Mouse (Mus musculus) kidney, postnatal 36 days (tissue): ENCODE measurements around the gene Tec.

Experiments
- DNase-seq, 2 experiments: peaks; one replicate each; pipeline ENCODE4 v3.0.0; 2021 to 2022; ENCODE audit warnings: mixed read lengths in 2 of 2

The Tec gene

DNA sequence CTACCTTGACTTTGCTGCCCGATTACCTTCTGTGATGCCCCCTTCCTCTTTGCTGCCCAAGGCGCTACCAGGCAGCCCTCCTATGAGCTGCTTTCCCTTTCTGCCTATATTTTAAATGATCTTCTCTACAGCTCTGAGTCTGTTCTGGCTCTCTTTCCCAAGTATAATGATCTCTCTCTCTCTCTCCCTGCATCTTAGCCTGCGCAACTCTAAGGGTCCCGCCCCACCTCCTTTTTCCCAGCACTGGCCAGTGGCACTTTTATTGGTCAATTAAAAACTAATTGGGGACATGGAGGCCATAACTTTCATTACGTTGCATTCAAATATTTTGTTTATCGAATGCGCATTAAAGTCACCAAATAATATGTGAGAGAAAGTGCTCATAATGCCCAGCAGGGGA is 20.0 kb upstream of the Tec start:
- no peak for DNase-seq

DNA sequence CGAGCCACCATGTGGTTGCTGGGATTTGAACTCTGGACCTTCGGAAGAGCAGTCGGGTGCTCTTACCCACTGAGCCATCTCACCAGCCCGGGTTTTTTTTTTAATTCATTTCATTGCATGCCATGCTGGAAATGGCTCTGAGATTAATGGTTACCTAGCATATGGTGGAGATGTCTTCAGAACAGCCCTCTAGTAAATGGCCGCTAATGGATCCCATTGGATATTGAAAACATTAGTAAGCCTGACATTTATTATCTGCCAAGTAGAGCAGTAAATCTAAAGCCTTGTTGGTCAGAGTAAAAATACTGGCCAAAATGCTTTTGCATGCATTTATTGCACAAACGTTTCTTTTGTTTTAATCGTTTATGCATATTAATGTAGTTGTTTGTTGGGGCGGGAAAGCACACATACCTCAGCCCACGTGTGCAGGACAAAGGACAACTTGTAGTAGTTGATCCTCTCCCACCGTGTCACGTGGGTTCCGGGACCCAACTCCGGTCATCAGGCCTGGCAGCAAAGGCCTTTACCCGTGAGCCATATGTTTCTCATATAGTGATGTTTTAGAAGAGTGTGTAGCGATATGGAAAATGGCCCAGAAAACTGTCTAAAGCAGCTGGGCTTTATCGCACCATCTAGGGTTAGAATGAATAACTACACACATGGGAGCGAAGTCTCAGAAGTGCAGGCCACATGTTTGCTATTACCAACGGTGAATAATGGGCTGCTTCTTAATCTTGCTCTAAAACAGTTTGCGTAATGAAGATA is 18.4 kb upstream of the Tec start:
- no peak for DNase-seq

DNA sequence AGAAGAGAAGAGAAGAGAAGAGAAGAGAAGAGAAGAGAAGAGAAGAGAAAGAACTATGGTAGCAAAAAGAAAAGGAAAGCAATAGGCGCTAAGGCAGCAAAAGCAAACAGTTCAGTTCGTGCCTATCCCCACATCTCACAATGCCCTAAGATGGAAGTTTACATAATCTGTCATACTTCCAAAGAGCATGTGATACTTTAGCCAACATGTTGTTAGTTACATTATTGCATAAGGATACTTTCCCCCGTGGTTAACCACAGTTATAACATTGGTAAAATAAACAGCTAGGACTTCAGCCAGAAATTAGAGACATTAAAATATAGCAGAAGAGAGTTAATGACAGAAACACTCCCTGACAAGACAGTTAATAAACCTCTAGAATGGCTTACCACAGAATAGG is 15.4 kb upstream of the Tec start:
- no peak for DNase-seq

DNA sequence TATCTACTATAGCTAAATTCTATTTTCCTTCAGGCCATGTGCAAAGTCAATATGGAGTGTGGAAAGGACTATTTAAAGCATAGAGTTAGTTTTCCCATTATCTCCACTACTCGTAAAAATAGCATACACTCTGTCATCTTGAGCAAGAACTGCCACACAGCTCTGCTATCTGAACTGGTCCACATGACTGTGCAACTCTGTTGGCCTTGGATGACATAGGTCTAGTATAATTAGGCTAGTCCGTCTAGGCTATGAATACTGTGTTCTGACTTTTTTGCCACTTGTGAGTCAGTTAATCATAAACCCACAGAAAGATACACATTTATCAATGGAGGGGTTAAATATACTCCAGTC is 14.1 kb upstream of the Tec start:
- no peak for DNase-seq

DNA sequence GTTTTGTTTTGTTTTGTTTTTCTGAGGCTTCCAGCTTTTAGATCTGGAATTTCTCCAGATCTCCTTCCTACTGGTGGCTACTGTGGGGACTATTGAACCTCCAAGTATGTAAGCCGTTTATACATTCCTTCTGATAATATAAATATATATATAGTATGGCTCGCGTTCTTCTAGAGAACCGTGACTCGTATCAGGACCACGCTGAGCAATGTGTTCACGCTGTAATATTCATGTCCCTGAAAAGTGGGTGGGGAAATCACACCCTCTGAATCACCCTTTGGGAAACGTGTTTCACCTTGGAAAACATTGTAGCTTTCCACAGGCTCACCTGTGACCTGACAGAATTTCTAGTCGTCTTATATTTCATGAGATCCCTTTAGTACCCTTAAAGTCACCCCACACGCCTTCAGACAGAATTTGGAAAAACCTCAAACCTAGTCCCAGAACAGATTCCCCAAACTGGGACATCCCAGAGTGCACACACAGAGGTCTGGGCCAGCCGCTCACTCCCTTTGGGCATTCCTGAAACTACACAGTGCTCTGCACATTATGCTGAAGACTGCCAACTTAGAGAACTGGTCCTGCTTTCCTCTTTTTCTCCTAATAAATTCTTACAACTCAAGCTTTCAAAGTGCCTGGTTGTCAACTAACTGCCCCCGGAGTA is 13.6 kb upstream of the Tec start:
- DNase-seq: no peak

DNA sequence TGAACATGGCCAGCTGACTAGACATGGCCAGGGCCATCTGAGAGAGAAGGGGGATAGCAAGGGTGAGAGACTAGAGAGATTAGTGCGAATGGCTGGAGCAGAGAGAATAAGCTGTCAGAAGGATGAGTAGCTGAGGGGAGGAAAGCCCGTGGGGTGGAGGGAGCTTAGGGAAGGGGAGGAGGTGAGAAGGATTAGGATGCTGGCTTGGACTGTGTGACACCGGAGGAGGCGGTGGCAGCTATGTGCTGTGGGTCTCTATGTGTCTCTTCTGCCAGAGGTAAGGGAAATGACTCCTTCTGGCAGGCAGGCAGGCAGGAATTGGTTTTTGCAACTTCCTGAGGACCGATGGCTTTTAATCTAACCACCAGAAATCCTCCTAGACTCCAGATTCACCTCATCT is 11.5 kb upstream of the Tec start:
- DNase-seq: no peak

DNA sequence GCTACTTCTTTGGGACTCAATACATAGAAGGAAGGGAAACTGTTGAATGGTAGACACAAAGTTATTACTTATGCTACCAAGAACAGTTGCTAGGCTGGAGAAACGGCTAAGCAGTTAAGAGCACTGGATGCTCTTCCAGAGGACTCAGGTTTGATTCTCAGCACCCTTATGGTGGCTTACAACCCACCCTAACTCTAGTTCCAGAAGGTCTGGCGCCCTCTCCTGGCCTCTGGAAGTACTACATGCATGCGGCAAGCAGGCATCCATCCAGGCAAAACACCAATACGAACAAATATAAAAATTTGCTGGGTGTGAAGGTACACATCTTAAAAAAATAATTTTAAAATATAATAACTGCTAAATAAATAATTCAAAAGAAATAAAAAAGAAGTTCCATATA is 2.8 kb upstream of the Tec start:
- DNase-seq: no peak

DNA sequence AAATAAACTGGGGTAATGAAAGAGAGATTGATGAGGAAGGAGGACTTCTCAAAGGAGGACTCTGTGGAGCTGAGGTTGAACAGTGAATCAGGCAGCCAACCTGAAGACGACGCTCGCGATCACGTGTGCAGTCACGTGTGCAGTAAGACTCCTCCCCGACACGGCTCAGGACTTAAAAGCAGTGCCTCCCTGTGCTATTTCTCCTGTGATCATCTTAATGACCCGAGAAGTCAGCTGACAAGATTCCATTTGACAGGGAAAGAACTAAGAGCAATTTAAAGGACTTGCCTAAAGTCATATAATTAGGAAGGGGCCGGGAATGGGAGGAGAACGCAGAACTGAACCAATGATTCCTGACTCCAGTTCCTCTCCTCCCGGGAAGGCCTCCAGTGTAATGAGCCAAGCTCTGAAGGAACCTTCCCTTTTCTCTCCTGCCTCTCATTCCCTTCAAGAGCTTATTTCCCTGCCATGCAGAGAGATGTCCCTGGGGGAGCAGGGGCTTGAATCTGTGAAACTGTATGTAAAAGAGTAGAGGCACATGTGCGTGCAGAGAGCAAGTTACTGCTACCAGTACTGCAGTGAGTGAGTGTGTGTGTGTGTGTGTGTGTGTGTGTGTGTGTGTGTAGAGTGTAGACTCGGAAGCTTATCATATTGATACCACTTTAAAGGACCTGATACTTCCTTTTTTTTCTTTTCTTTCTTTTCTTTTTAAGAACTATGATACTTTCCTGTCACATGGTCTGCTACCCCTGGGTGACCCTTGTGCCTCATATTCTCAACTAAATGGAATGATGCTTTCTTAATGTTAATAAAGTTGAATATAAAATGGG is 1.7 kb upstream of the Tec start:
- peak; percentile 59 to 65 for DNase-seq

DNA sequence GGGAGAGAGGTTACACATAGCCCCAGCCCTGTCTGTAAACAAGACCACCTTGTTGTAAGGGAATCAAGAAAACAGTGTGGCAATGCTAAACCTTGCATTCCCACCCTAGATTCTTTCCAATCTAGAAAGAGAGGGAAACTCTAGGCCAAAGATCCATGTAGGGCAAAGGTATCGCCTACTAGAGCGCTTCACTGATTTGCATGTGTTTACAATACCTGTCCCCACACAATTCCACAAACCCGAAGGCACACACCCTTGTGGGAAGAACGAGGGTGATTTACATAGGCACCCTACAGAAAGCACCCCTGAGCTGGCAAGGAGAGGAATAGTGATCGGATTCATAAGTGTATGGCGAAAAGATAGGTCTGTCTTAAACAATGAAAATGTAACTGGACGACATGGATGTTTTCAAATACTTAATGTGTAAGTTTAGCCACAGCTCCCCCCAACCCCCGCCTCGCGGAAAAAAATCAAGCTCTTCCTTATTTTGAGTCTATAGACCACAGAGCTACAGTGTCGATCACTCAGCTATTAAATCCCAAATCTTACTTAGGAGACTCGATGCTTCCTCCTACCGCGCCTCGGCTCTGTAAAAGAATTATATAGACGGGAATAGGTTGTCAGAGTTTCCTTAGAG is 1.1 kb downstream of the Tec start:
- peak in 1 of 2 experiments; percentile 19 for DNase-seq

DNA sequence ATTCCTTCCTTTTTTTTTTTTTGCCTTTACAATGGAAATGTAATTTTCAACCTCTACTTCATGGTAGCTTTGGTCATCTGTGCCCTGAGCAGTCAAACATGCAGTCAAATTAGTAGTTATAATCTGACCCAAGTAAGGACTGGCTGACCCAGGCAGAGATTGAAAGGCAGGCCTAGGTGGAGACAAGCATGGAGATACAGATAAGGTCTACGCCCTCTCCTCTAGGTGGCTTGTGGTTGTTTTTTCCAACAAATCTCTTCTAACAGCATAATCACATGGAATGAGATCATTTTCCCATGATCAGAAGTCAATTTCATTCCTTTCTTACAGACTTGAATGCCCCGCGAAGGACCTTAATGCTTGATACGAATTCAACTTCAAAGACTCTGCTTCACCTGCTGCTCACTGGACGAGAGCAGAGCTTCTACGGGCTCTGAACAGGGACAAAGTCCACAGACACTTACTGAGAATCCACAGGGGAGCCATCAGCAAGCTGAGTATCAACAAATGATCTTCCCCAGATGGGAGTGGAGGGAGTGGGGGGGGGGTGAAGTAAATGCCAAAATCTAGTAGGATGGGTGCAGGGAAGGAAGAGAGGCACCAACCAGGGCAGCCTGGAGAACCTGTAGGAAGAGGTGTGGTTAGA is 1.9 kb downstream of the Tec start:
- DNase-seq: peak; percentile 24 to 28

DNA sequence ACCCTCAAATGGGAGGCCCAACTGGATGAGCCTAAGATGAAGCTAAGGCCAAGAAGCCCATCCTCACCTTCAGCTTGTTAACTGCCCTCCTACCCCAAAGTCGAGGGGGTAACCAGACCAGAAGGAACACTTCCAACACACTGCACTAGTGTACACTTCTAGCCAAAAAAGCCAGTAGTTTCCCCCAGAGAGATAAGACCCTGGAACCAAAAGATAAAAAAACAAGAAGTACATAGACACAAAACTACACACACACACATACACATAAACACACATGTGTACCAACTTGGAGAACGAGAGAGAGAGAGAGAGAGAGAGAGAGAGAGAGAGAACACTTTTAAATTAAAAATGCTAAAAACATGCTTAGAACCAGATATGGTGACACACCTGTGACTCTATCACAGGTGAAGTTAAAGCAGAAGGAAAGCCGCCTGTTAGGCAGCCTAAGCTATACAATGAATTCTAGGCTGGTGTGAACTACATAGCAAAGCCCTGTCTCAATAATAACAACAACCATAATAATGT is 3.6 kb downstream of the Tec start:
- no peak for DNase-seq

DNA sequence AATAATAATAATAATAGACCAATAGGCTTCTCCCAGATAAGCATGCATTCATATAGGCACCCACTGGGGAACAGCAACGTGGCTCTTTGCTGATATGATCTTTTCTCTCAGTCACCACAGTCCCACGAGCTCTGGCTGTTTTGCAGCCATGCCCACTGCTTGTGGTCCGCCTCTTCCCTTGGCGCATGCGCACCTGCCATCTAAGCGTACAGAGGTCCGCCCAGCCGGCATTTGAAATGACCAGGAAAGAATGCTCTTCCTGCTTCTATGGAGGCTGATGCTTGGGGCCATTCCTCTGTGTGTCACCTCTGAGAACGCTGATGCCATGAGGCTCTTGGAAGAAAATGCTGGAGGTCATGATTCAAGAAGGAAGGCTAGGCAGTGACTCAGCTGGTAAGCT is 5.1 kb downstream of the Tec start:
- no peak for DNase-seq

DNA sequence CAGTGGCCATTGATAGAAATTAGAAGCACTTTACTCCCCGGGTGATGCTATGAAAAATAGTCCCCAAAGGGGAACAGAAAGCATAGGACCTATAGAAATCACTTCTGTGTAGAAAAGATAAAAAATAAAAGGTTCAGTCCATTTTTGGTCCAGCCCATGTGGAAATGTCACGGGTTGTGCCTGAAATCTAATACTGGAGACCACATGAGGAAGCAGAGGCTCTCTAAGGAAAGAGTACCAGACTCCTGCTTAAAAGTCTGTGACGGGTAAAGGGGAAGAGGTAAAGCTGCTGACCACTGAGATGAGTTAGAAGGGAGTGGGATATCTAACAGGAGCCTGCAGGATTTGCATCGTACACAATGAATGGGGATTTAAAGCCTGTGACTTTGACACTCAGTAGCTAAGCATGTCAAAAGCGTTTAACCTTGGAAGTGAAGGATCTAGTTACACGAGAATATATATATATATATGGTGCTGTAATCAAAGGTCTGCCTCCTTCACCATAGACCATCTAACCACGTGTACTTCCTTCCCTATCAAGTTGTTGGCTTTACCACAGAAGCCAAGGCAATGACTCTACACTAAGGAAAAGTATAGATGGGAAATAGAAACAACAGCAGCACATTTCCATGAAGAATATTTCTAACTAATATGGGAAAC is 6.4 kb downstream of the Tec start:
- DNase-seq: no peak

DNA sequence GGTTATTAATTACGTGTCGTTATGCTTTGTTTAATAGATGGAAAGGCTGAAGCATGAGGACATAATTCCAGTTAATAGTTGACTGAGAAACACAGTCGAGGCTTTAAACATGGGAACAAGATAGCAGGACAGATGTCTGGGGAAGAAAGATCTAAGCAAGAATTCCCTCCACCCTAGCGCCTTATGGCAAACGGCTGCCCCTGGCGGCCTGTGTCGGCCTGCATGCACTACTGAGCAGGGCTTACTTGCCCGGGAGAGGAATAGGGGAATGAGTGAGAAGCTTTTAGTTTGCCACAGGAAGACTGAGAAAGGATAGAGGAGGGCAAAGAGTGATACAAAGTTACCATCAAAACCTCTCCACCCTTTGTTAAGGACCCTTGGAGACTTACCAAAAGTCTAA is 7.4 kb downstream of the Tec start:
- DNase-seq: peak; percentile 42 to 76

DNA sequence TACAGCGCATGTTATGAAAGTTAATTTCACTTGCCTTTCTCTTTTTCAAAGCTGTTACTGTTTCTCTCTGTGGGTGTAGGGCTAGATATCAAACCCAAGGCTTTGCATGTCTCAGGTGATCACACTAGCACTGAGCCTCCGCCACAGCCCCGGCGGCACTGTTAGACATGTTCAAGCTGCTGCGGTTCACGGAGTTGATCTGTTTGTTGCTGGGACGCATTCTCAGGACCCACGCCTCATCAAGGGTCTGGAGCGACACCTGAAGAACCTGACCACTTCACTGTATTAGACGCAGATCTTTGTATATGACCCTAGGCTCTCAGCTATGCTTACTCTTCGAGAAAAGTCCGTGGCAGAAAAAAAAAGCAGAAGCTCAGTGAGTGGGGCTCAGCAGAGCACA is 10.0 kb downstream of the Tec start:
- no peak for DNase-seq

DNA sequence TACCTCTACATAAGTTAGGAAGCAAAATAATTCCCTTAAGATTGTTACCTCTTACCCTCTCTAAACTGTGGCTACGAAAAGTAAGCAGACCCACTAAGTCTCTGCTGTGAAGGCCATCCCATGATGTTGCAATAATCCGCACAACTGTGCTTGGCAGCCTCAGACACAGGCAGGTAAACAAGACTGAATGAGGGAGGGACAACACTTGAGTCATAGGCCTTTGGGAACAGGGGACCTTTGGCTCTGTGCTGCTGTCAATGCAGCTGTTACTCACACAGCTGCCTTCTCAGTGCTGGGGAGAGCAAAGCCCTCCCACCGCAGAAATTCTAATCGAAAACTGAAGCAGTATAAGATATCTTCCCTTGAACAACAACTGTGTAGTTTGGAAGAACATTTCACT is 10.5 kb downstream of the Tec start:
- DNase-seq: no peak

DNA sequence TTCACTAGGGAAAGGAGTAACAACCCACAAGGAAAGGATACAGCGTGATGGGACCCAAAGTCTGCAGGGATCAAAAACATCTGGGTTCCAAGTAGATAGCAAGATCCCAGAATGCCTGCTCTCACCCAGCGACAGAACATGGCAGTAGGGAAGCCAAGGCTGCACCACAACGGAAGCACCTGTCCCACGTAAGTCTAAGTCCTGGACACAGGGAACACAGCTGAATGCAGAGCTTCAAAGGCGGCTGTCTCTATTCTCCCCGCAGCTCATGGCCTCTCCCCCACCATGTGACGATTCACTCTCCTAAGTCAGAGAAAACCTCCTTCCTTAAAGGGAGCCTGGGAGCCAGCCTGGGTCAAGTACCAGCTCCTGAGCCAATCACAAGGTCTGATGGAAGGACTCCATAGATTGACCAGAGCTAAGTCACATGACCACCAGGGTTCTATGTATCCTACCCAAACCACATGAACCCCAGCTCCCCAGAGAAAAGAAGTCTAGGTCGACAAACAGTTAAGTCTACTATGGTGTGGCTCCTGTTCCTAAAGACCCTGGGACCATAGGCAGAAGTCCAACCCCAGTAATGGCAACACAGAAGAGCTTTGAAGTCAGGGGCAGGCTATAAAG is 11.9 kb downstream of the Tec start:
- DNase-seq: no peak

DNA sequence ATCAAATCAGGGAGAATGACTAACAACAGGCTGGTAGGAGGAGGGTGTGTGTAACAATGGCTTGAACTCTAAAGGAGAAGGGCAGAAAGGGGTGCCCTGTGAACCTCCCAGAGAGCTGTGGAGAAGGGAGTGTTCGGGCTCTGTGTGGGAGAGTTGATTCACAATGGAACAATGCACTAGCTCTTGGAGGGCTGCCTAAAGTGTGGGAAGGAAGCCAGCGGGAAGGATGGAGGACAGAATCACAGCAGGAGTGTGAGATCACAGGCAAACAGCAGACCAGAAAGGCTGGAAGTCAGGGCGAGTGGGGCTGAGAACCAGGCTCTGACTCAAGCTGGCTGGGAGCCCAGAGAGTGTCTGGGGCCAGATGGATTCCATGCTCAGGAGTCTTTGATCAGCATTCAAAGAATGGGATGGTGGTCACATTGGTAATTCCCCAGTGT is 12.6 kb downstream of the Tec start:
- DNase-seq: peak; percentile 53 to 74

DNA sequence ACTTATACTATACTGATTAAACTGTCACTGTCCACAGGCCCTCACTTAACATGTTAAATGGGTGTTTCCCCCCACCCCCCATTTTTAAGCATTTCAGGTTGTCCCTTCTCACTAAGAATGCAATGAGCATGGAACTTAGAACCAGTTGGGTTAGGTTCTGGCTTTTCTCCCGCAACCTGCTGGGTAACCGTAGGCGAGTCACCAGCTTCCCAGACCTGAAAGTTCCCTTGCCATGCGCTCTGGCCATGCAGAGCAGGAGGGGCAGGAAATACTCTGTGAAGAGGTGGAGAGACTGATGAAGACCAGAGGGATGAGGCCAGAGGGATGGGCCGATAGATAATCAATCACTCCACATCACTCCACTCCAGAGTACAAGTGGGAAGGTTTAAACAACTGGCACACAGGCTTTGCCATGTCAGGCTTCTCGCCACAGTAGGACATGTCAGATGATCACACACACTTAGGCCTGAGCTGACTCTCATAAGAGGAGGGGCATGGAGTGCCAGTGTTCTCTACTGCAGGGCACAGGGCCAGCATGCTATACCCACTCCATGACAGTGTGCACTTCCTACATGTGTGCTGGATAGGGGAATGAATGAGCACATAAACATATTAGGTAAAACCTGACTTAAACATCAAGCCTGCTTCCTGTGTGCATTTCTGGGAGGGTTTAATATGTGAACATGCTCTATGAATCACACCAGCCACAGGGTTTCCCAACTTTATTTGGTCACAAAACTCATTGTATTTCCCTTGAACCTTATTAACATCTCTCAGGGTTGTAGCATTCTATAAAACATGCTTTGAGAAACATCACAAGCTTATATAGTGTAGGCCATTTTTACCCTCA is 13.9 kb downstream of the Tec start:
- no peak for DNase-seq

DNA sequence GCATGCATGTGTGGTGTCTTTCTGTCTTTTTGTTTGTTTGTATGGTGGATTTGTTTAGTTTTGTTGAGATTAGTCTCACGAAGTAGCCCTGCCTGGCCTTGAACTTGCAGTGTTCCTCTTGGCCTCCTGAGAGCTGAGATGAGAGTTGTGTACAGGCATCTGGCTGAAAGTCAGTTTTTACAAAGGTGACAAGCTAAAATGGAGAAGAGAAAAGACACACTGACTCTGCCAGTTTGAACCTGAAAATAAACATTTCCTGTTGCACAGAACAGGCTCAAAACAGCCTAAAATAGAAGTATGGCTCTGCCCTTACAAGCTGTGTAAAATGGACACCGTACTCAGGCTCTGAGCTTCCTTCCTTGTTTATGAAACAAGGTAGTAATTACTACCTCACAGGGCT is 14.9 kb downstream of the Tec start:
- DNase-seq: no peak
